Mouse (Mus musculus) thymus, adult 2 months (tissue): Measurements from ENCODE around the gene Ehhadh. TPM values are rescaled to one million over a fixed set of nuclear protein-coding genes. Genes with fewer than 3 reads are reported as not detected.

Experiments
- DNase-seq: peaks from one replicate; pipeline ENCODE4 v3.0.0; 2021
- H3K27ac ChIP-seq: fragments of 200-500 bp; 2 replicates; pipeline ENCODE4 v1.5.1; 2012; ENCODE audit warnings: low read length, control low read depth; ENCODE audit not compliant: control insufficient read depth, insufficient read depth
- H3K27me3 ChIP-seq: fragments of 200-500 bp; 2 replicates; pipeline ENCODE4 v1.6.1; 2012; ENCODE audit warnings: mild to moderate bottlenecking, low read length, moderate library complexity, mixed read lengths; ENCODE audit not compliant: control insufficient read depth, insufficient read depth
- H3K36me3 ChIP-seq: fragments of 200-500 bp; 2 replicates; pipeline ENCODE4 v1.6.1; 2012; ENCODE audit warnings: mild to moderate bottlenecking, low read length, moderate library complexity; ENCODE audit not compliant: control insufficient read depth, insufficient read depth
- H3K4me1 ChIP-seq: fragments of 200-500 bp; replicated peaks from 2 replicates; pipeline ENCODE4 v1.6.1; 2012; ENCODE audit warnings: low read length; ENCODE audit not compliant: control insufficient read depth, insufficient read depth
- H3K4me3 ChIP-seq: fragments of 200-500 bp; 2 replicates; pipeline ENCODE4 v1.5.1; 2012; ENCODE audit warnings: mild to moderate bottlenecking, low read length, control low read depth, moderate library complexity; ENCODE audit not compliant: control insufficient read depth, insufficient read depth
- CTCF ChIP-seq: fragments of 200-500 bp; IDR thresholded peaks from 2 replicates; pipeline ENCODE4 v1.5.1; 2012; ENCODE audit warnings: mild to moderate bottlenecking, control low read depth, low read length, moderate library complexity, borderline replicate concordance; ENCODE audit not compliant: control insufficient read depth, poor library complexity, insufficient read depth; ENCODE audit errors: extremely low read depth
- POLR2A ChIP-seq: fragments of 200-500 bp; IDR thresholded peaks from 2 replicates; pipeline ENCODE4 v1.6.1; 2012; ENCODE audit warnings: mild to moderate bottlenecking, low read length, control low read depth, moderate library complexity; ENCODE audit not compliant: control insufficient read depth, poor library complexity, insufficient read depth; ENCODE audit errors: extremely low read depth
- WGBS: fragments of 180-500 bp; shearing (Covaris S2); methylation state at CpG from one replicate; pipeline ENCODE4 v1.1.7; 2018; 5-methylcytosine and 5-hydroxymethylcytosine counted together
- polyA plus RNA-seq: library from polyadenylated mRNA; depleted of rRNA; stranded (reverse); fragments of >200 nt; gene quantifications from 2 replicates; pipeline ENCODE4 v1.2.3, GENCODE M21; 2012; rRNA removed

Gene Ehhadh
- polyA plus RNA-seq, 1 experiment, result 8.0 TPM

- Histone ChIP-seq H3K27ac (no peak overlapping the region), H3K4me1 (peaks cover 2% of the 10 kb centered on the region; the same call in 1 of the 2 replicates), H3K4me3 (no peak overlapping the region), H3K36me3 (no peaks in the 10 kb centered on the region), H3K27me3 (no peaks in the 10 kb centered on the region)
- DNase-seq, result no peak
- no peak for TF ChIP-seq CTCF
- TF ChIP-seq POLR2A, result no peak
- 95% methylated on average over 3 of the region's 3 CpGs for WGBS
Observed at GRCm38 (mm10) chr16:21727421-21727820, 60.2 kb downstream of the Ehhadh start.

DNA sequence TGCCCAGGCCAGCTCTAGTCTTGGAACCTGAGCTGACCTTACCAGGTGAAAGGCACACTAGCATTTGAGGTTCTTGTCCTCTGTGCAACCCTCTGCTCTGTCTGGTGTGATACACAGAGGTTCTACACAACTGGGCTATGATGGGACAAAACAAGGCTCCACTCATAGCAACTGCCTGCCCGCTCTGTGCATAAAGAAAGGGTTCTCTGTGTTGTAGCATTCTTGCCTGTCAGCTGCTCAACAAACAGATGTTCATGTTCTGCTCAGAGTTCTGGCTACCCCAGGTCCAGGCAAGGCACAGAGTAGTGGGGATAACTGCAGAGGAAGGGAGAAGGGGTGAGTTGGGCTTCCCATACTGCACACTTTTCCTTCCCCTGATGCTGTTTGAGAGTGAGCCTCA, 63.3 kb downstream of the Ehhadh start:
- no peak for TF ChIP-seq CTCF
- no peak for TF ChIP-seq POLR2A
- H3K4me3 ChIP-seq, result no peak overlapping the region
- no peaks in the 10 kb centered on the region for H3K36me3 ChIP-seq
- peaks cover 4% of the 10 kb centered on the region; the same call in 1 of the 2 replicates for H3K4me1 ChIP-seq
- no peak overlapping the region for H3K27ac ChIP-seq
- WGBS, result 97% methylated on average over 1 of the region's 1 CpGs
- no peak for DNase-seq
- H3K27me3 ChIP-seq, result no peaks in the 10 kb centered on the region

DNA sequence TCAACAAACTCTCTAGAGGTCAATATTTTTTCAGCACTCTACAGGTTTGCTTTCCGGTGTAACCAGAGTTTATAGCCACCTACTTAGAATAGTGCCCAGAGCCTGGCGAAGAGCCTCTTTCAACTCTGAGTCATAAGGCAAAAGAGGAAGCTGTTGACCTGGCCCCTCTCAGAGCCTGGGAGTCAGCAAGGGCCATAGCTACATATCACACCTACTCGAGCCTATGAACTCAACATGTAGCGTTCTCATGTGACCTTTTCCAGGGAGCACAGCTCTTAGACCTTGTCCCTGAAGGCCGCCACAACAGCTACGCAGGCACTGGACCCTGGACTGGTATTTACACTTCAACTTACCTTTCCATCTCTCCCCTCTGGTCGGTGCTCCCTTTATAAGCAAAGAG, 67.8 kb downstream of the Ehhadh start:
- DNase-seq, result no peak
- 64% methylated on average over 7 of the region's 7 CpGs for WGBS
- Histone ChIP-seq H3K4me3 (no peak overlapping the region), H3K27ac (no peak overlapping the region), H3K27me3 (no peaks in the 10 kb centered on the region), H3K36me3 (no peaks in the 10 kb centered on the region), H3K4me1 (0 out of 2 replicates have a peak, but pooled peaks cover 3% of the 10 kb centered on the region)
- TF ChIP-seq CTCF, result no peak
- TF ChIP-seq POLR2A, result no peak

DNA sequence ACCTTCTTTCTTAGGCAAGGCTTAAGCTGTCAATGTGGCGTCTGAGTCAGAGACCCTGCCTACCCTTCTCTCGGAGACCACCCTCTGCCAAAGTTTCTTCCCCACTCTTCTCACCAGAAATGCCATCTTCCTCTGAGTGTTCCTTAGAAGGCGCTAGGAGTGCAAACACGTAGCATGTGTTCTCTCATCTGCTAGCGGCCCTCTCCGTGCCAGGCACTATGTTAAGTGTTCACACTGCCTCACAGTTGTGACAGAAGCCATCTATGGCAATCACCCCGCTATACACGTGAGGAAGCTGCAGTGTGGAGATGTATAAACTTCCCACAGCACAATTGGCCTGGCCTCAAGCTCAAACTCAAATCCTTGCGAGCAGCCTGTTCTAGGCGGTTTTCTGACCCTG, 73.1 kb downstream of the Ehhadh start:
- Histone ChIP-seq H3K36me3 (no peaks in the 10 kb centered on the region), H3K4me1 (0 out of 2 replicates have a peak, but pooled peaks cover 3% of the 10 kb centered on the region), H3K27me3 (no peaks in the 10 kb centered on the region), H3K27ac (no peak overlapping the region), H3K4me3 (no peak overlapping the region)
- WGBS, result 94% methylated on average over 10 of the region's 10 CpGs
- no peak for TF ChIP-seq CTCF
- no peak for TF ChIP-seq POLR2A
- no peak for DNase-seq

Other genes starting within 250 kb of the Ehhadh start
- gene 2510009E07Rik, start 93.1 kb downstream of the Ehhadh start, polyA plus RNA-seq, result 12.4 and 15.7 TPM in 2 replicates
- gene Map3k13, start 6.5 kb upstream of the Ehhadh start, polyA plus RNA-seq, result 2.0 and 2.3 TPM in 2 replicates
- gene Tmem41a, start 159.7 kb upstream of the Ehhadh start, polyA plus RNA-seq, result 19.3 and 20.6 TPM in 2 replicates
- 1.9 and 2.7 TPM in 2 replicates for gene Liph, start 207.9 kb upstream of the Ehhadh start, polyA plus RNA-seq
- gene Senp2, start 221.7 kb upstream of the Ehhadh start, polyA plus RNA-seq, result 19.2 and 21.6 TPM in 2 replicates